Mouse (Mus musculus) lung, postnatal 0 days (tissue): Measurements from ENCODE around the gene Trpm2.

Experiments
- CTCF ChIP-seq: IDR thresholded peaks from 2 replicates; pipeline ENCODE4 v1.5.1; 2016; ENCODE audit warnings: antibody characterized with exemption, mild to moderate bottlenecking
- EP300 ChIP-seq: IDR thresholded peaks from 2 replicates; pipeline ENCODE4 v1.6.1; 2016; ENCODE audit warnings: antibody characterized with exemption, mild to moderate bottlenecking, control low read depth

DNA sequence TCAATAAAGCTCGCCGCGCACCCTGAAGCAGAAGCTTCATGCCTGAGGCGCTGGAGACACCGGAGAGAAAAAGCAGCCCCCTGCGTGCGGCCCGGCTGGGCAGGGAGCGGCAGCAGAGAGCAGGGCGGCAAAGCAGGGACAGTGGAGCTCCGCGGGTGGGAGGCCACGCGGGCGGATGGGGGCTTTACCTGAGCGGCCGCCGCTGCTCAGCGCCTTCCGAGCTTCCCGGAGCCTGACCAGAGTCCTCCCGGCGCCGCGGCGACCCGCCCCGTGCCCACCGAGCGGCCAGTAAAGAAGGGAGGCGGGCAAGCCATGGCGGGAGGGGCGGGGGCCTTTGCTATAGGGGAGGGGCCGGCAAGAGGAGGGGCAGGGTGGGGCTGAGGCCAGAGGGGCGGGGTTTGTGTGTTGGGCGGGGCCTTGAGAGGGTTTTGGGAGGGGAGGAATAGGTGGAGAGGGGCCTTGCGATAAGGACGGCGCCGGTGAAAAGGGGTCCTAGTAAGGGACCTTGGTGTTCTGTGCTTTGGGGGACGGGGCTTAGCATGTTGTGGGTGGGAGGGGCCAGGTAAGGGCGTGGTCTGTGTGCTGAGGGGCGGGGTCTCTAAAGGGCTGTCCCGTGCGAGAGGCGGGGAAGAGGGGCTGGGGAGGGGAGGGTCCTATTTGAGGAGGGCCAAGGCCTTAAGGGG, 68.0 kb downstream of the Trpm2 start, which contains the start of gene Lrrc3:
- peak; percentile 56 for TF ChIP-seq CTCF
- no peak for TF ChIP-seq EP300
